Mouse (Mus musculus): ENCODE results near the gene Tmem62. TPM values are rescaled to one million over a fixed set of nuclear protein-coding genes. Genes with fewer than 3 reads are reported as not detected.
A peak's percentile ranks its signal among the peaks of the same experiment; 100 is the strongest.

Tmem62 gene
- polyA plus RNA-seq (2015; fragmentation: Nextera tagmentation; extraction: Ambion mirVana): 9.9 and 10.7 TPM in 2 replicates

- no peaks in the 10 kb centered on the region for H3K27me3 ChIP-seq (ENCODE audit: control insufficient read depth, insufficient read depth, low read length)
- WGBS: 2% methylated on average over 69 of the region's 71 CpGs
- no peaks in the 10 kb centered on the region for H3K4me1 ChIP-seq (replicated peaks; ENCODE audit: control insufficient read depth, insufficient read depth)
- H3K27ac ChIP-seq (replicated peaks): peak within 1 kb of the TSS; percentile 93
- H3K4me2 ChIP-seq (replicated peaks; ENCODE audit: low read depth): peak within 1 kb of the TSS; percentile 94
- ATAC-seq (ENCODE audit: low FRiP score, low TSS enrichment) (peak; percentile 83), DNase-seq (ENCODE audit: low spot score) (peak; percentile 80)
- TF ChIP-seq EP300 (optimal IDR thresholded peaks at IDR 0.05): no peak
- peak; percentile 64 for TF ChIP-seq CTCF (IDR thresholded peaks at IDR 0.05; ENCODE audit: low read depth)
- no peaks in the 10 kb centered on the region for H3K36me3 ChIP-seq (ENCODE audit: control insufficient read depth, insufficient read depth, low read length)
- peak within 1 kb of the TSS; percentile 71 for H3K4me3 ChIP-seq (ENCODE audit: low read depth, low read length)
- no peaks in the 10 kb centered on the region for H3K9me3 ChIP-seq (ENCODE audit: control insufficient read depth, low read length)
- H3K9ac ChIP-seq (ENCODE audit: low read length): peak within 1 kb of the TSS; percentile 89
Measured at GRCm38 (mm10) chr2:120976990-120977925, at the start of gene Tmem62. Gene Tmem62 (plus strand): TSS chr2:120977017.

- no peaks in the 10 kb centered on the region for H3K4me1 ChIP-seq (replicated peaks; ENCODE audit: control insufficient read depth, insufficient read depth)
- H3K4me3 ChIP-seq (ENCODE audit: low read depth, low read length): no peak overlapping the region
- WGBS: 90% methylated on average over 3 of the region's 3 CpGs
- no peak overlapping the region for H3K9ac ChIP-seq (ENCODE audit: low read length)
- H3K9me3 ChIP-seq (ENCODE audit: control insufficient read depth, low read length): no peaks in the 10 kb centered on the region
- H3K4me2 ChIP-seq (replicated peaks; ENCODE audit: low read depth): no peak overlapping the region
- no peaks in the 10 kb centered on the region for H3K27me3 ChIP-seq (ENCODE audit: control insufficient read depth, insufficient read depth, low read length)
- DNase-seq (ENCODE audit: low spot score): no peak
- H3K36me3 ChIP-seq (ENCODE audit: control insufficient read depth, insufficient read depth, low read length): peaks cover 10% of the 10 kb centered on the region; the same call in 1 of the 2 replicates
- ATAC-seq (ENCODE audit: low FRiP score, low TSS enrichment): no peak
- no peak for TF ChIP-seq EP300 (optimal IDR thresholded peaks at IDR 0.05)
- no peak for TF ChIP-seq CTCF (IDR thresholded peaks at IDR 0.05; ENCODE audit: low read depth)
- H3K27ac ChIP-seq (replicated peaks): no peak overlapping the region
Measured at GRCm38 (mm10) chr2:120933038-120933437, 43.8 kb upstream of the Tmem62 start.

DNA sequence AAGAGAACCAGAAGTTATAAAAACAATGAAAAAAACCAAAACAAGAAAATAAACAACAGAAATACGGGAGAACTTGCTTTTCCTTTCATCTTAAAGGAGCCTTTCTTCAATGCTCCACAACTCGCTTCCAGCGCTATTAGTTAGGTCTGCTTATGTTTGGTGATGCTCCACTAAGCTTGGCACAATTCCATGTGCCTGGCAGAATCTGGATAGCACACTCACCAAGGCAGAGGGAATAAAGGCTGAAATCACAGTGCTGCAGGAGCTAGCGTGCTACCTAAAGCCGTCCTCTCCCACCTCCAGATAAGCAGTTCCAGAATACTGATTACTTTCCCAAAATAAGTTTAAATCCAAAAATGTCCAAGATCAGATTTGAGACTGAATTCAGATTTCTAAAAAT lies 25.6 kb upstream of the Tmem62 start:
- no peak for TF ChIP-seq CTCF (IDR thresholded peaks at IDR 0.05; ENCODE audit: low read depth)
- H3K27me3 ChIP-seq (ENCODE audit: control insufficient read depth, insufficient read depth, low read length): no peaks in the 10 kb centered on the region
- peaks cover 11% of the 10 kb centered on the region for H3K36me3 ChIP-seq (ENCODE audit: control insufficient read depth, insufficient read depth, low read length)
- no peak overlapping the region for H3K4me3 ChIP-seq (ENCODE audit: low read depth, low read length)
- H3K9me3 ChIP-seq (ENCODE audit: control insufficient read depth, low read length): no peaks in the 10 kb centered on the region
- 69% methylated on average over 5 of the region's 5 CpGs for WGBS
- ATAC-seq (ENCODE audit: low FRiP score, low TSS enrichment) (no peak), DNase-seq (ENCODE audit: low spot score) (no peak)
- no peak overlapping the region for H3K9ac ChIP-seq (ENCODE audit: low read length)
- H3K4me1 ChIP-seq (replicated peaks; ENCODE audit: control insufficient read depth, insufficient read depth): no peaks in the 10 kb centered on the region
- no peak overlapping the region for H3K4me2 ChIP-seq (replicated peaks; ENCODE audit: low read depth)
- H3K27ac ChIP-seq (replicated peaks): no peak overlapping the region

DNA sequence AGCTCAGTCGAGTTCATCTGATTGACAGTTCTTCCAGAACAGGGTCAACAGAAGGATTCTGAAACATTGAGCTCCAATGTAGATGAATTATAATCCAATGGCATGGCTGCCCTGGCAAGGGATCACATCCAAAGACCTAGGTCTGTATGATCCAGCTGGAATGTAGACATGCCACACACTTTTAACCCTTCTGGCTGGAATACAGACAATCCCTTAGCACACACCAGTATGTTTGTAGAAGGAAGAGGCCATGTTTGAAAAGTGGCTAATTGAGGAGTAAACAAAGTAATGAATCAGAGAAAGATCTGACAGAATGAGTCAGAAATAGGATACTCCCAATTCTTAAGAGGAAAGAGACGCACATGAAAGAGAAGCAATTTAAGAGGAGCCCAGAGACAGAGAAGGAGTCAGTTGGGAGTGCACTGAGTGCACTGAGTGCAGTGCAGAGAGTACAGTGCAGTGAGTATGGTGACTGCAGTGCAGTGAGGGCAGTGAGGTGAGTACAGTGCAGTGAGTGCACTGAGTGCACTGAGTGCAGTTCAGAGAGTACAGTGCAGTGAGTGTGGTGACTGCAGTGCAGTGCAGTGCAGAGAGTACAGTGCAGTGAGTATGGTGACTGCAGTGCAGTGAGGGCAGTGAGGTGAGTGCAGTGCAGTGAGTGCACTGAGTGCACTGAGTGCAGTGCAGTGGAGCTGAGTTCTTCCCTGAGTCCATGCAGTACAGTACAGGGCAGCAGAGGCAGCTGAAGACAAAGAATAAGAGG lies 24.5 kb upstream of the Tmem62 start:
- Histone ChIP-seq H3K9me3 (ENCODE audit: control insufficient read depth, low read length) (no peaks in the 10 kb centered on the region), H3K9ac (ENCODE audit: low read length) (no peak overlapping the region), H3K27me3 (ENCODE audit: control insufficient read depth, insufficient read depth, low read length) (no peaks in the 10 kb centered on the region), H3K4me3 (ENCODE audit: low read depth, low read length) (no peak overlapping the region), H3K27ac (replicated peaks) (peak overlapping the region; percentile 13; the same call in 1 of the 2 replicates), H3K4me2 (replicated peaks; ENCODE audit: low read depth) (no peak overlapping the region), H3K36me3 (ENCODE audit: control insufficient read depth, insufficient read depth, low read length) (peaks cover 3% of the 10 kb centered on the region; the same call in 1 of the 2 replicates), H3K4me1 (replicated peaks; ENCODE audit: control insufficient read depth, insufficient read depth) (no peaks in the 10 kb centered on the region)
- peak; percentile 19 for DNase-seq (ENCODE audit: low spot score)
- TF ChIP-seq EP300 (optimal IDR thresholded peaks at IDR 0.05) (no peak), CTCF (IDR thresholded peaks at IDR 0.05; ENCODE audit: low read depth) (no peak)
- WGBS: 29% methylated on average over 2 of the region's 2 CpGs
- ATAC-seq (ENCODE audit: low FRiP score, low TSS enrichment): peak; percentile 97

DNA sequence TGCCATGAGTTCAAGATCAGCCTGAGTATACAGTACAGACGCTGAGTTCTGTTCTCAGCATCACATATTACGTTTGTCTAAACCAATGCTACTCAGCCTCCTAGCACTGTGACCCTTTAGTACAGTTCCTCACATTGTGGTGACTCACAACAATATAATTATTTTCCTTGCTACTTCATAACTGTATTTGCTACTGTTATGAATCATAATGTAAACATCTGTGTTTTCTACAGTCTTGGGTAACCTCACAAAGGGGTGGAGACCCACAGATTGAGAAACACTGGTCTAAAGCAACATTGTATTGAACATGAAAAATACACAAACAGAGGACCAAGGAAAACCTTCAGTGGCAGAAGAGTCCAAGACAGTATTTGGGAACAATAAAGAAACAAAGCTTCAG lies 17.5 kb upstream of the Tmem62 start:
- Histone ChIP-seq H3K4me1 (replicated peaks; ENCODE audit: control insufficient read depth, insufficient read depth) (no peaks in the 10 kb centered on the region), H3K9ac (ENCODE audit: low read length) (no peak overlapping the region), H3K27ac (replicated peaks) (no peak overlapping the region), H3K9me3 (ENCODE audit: control insufficient read depth, low read length) (no peaks in the 10 kb centered on the region), H3K4me2 (replicated peaks; ENCODE audit: low read depth) (no peak overlapping the region), H3K27me3 (ENCODE audit: control insufficient read depth, insufficient read depth, low read length) (no peaks in the 10 kb centered on the region), H3K4me3 (ENCODE audit: low read depth, low read length) (no peak overlapping the region), H3K36me3 (ENCODE audit: control insufficient read depth, insufficient read depth, low read length) (no peaks in the 10 kb centered on the region; the same call in 1 of the 2 replicates)
- TF ChIP-seq CTCF (IDR thresholded peaks at IDR 0.05; ENCODE audit: low read depth): no peak
- no peak for TF ChIP-seq EP300 (optimal IDR thresholded peaks at IDR 0.05)
- 61% methylated on average over 2 of the region's 2 CpGs for WGBS
- ATAC-seq (ENCODE audit: low FRiP score, low TSS enrichment): peak; percentile 96
- no peak for DNase-seq (ENCODE audit: low spot score)
